Mouse (Mus musculus) CD4-positive, CD25-positive, alpha-beta regulatory T cell, adult 4 months (primary cell): ENCODE measurements around the gene Tln2. TPM values are rescaled to one million over a fixed set of nuclear protein-coding genes. Genes with fewer than 3 reads are reported as not detected.

Experiments
- ATAC-seq: one replicate; pipeline ENCODE4 v1.8.0; 2017
- polyA plus RNA-seq, 2 experiments: library from polyadenylated mRNA; unstranded; fragments of 100-300 nt; shearing (Covaris generic); gene quantifications; one replicate each; pipeline ENCODE4 v1.2.1; 2017

Tln2 gene
- polyA plus RNA-seq, 2 experiments from 2014 or later, result 0.22 TPM; not detected in 1

- ATAC-seq, result no peak
Observed at GRCm38 (mm10) chr9:67476184-67476583, 83.3 kb downstream of the Tln2 start.

DNA sequence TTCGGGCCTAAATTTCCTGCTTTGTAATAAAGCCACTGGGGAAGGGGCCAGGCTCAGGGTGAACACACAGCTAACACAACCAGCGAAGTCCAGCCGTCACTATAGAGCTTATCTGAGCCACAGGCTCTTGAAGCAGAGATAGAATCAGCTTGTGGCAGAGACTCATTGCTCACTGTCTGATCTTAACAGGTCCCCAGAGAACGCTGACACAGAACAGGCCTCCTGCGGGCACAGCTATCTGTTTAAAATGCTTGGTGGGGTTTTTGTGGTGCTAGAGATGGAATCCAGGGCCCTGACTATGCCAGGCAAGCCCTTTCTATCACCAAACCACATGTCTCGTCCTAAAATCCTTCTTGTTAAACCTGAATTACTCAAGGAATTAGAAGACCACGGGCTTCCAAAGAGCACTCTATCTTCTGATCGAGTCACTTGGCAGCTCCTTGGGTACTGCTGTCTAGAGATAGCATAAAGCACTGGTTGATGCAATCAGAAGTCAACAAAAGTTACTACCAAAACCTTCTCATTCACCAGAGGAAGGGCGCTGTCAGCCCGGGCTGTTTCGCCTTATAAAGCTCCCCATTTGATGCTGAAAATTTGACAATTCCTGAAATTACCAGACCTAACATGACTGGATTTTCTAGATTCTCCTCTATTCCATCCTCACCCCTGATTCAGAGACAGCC, 95.9 kb downstream of the Tln2 start:
- ATAC-seq, result no peak

DNA sequence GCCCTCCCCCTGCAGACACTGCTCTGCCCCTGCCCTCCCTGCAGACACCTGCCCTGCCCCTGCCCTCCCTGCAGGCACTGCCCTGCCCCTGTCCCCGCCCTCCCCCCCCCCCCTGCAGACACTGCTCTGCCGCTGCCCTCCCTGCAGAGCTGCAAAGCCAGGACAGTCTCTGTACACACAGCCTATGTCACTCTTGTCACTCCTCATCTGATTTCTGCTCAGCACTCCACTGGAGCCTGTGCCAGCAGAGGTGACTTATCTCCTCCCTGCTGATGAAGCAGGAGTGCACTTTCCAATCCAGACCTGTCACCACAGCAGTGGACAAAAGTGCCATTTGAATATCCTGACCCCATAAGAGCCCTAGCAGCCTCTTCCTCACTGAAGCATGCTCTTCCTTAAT, 118.0 kb downstream of the Tln2 start:
- no peak for ATAC-seq

DNA sequence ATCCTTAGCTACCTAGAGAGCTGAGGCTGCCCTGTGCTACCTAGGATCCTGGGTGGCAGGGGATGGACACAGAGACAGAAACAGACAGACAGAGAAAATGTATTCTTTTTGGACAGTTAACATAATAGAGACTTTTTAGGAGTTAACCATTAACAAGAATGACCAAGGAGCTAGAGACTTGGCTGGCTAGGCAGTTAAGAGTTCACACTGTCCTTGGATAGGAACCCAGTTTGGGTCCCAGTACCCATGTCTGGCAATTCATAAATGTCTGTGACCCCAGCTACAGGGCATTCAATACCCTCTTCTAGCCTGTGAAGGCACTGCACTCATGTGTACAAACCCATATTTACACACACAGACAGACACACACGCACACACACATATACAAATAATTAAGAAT, 122.0 kb downstream of the Tln2 start:
- no peak for ATAC-seq

DNA sequence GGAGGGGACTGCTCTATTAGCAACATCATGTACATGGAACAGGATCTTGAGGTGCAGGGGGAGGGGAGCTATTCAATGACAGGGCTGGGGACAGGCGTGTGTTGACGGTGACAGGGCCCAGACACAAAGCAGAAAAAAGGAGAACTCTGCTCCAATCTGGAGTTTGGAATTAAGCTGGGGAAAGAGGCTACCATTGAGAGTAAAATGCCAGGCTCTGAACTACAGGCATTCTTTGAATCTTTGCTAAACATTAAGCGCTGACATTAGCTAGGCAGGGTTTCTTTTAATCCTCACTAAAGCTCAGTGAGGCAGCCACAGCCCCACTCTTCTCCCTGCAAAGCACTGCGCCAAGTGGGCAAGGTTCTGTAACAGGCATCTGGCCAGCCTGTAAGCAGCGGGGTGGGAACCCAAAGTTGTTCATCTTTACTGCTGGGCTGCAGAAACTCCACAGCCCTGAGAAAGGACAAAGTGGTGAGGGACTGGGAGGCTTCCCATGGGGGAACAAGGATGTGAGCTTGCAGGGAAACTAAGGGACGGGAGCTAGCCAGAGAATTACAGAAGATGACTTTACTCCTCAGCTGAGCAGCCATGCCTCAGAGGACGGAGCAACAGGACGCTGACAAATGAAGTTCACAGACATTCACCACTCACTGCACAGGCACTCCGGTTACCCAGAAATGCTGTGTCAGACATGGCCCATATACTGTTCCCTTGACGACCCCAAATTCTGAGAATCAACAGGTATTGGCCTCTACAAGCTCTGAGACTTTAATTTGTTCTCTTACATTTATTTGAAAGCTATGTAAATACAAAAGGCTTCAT, 124.0 kb downstream of the Tln2 start:
- no peak for ATAC-seq

GRCm38 (mm10) chr9:67429199-67429892, 130.2 kb downstream of the Tln2 start:
- ATAC-seq, result no peak

GRCm38 (mm10) chr9:67428306-67429047, 131.0 kb downstream of the Tln2 start:
- ATAC-seq, result no peak

DNA sequence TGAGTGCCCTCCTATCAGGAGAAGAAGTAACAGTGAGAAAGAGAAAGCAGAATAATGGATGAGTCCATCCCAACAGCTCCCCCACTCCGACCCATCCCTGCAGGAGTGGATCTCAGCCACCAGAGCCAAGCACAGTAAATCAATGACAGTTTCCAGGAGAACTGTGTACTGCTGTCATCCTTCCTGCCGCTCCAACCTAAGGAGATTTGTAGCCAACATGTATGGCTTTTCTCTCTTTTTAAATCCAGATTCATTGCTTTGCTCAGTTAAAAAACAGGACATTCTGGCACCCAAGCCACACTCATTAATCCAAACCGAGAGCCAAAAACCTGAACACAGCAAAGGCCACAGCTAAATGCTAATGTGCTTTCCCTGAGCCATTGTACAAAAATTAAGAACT, 133.2 kb downstream of the Tln2 start:
- no peak for ATAC-seq

DNA sequence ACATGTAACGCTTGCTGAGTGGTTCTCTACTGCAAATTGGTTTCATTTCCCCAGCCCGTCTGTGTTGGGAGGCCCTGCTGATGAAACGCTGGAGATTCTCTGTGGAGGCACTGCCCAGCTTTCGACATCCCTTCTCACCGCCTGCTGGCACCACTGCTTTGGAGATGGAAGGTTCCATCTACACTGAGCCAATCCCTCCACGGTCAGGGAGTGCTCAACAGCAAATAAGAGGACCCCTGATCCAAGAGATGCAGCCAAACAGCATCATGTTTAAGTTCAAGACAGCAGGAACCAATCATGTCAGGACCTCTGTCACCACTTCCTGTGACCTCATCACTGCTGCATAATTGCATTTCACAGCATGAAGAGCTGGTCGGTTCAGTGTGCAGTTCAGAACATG, 135.4 kb downstream of the Tln2 start:
- no peak for ATAC-seq

DNA sequence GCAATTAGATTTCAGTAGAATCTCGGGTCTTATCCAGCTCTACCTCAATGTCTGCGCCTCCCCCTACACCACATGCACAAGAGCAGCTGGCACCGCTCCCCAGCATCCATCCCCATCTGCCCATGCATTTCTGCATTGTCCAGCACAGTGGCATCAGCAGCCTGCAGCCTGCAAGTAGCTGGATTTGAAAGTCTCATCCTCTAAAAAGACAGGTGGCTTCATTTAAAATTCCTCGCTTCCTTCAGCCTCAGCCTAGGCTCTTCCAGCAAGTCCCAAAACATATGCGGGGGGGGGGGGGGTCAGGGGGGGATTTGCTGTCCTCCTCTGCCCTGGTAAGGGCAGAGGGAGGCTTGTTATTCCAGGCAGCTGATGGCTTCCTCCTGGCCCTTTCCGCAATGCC, 141.4 kb downstream of the Tln2 start:
- no peak for ATAC-seq

DNA sequence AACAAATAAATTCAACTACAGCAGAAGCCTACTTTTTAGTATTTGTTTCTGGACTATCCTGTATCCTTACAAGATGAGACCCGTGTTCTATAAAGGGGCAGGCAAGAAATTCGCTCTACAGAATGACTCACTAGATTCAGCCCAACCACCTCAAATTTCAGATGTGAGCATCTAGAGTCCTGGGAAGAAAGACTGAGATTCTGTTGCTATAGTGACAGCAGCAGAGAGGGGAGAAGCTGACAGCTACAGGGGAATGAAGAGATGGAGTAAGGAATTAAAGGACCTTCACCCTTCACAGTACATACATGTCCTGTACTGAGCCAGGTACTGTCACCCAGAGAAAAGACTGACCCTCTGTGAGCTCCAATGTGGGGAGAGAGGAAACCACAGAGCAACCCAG, 148.8 kb downstream of the Tln2 start:
- ATAC-seq, result no peak

DNA sequence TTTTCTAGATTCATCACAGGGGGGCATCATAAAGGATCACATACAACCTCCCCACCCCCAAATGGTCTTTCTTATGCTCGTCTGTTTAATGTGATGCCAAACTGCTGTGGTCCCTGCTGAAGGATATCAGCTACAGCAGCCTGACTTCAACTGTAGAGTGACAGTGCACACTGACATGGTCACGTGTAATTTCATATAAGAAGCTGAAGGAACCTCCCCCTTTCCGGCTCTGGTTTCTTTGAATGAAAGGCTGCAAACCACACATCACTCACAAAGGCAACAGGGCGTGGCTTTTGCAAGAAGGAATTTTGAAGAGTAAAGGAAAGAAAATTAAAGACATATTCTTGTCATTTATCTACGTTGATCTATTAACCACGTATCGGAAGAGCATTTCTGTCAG, 154.8 kb downstream of the Tln2 start:
- ATAC-seq, result no peak

GRCm38 (mm10) chr9:67399563-67399962, 159.9 kb downstream of the Tln2 start:
- ATAC-seq, result no peak

GRCm38 (mm10) chr9:67397756-67398155, 161.7 kb downstream of the Tln2 start:
- ATAC-seq, result no peak

DNA sequence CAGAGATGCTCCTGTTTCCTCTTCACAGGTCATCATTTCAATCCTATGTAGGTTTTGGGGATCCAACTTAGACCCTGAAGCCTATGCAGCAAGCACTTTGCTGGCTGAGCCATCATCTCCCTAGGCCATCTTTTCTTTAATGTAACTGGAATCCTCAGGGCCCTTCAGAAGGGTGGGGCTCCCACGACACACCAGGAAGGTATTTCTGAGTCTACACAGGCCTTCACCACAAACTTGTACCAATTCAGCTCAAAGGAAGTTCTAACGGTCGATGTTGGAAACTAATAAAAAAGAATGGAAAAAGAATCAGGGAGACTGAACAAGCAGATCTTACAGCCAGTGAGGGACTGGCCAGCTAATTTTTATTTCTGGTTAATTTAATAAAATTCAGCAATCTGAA, 163.1 kb downstream of the Tln2 start:
- ATAC-seq, result no peak

DNA sequence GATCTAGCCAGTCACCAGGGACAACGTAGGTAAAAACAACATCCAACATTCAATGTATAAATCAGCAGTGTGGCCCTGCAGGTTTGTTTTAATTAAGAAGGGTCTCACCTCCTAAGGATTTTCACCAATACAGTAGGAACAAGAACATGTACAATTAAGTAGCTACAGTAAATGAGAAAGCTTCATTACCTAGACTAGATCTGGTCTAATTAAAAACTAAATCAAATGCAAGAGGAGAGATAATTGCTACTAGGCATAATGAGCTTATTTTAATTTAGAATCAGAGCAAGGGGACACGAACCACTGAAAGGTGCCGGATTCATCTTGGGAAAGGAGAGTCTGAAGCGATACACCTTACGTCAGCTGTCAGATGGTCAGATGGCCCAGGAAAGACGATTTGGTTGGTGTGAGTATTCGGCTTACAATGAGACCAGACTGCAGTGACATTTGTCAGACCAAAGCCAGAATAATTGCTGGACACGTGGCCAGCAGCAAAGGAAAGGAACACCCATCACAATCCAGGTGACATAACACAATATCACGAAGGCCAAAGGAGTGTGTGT, 175.4 kb downstream of the Tln2 start:
- no peak for ATAC-seq

DNA sequence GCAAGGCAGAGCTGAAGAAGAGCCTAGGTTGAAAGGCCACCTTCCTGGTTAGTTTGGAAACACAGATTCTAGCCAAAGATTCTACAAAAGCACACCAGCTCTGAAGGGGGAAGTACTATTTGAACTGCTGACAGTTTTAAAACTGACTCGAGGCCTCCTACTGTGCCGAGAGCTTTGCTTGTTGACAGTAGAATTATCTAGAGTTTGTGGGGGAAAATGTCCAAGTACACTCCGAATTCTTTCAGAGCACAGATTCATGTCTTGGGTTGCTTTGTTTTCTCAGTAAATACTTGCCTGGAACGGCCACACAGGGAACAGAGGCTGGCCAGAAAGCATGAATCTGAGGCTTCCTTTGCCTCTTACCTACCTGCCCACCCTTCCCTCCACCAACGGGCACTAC, 179.4 kb downstream of the Tln2 start:
- no peak for ATAC-seq

GRCm38 (mm10) chr9:67378772-67379171, 180.7 kb downstream of the Tln2 start:
- ATAC-seq, result no peak

GRCm38 (mm10) chr9:67368078-67368477, 191.4 kb downstream of the Tln2 start:
- no peak for ATAC-seq

- no peak for ATAC-seq
Observed at GRCm38 (mm10) chr9:67362511-67362910, 197.0 kb downstream of the Tln2 start.

DNA sequence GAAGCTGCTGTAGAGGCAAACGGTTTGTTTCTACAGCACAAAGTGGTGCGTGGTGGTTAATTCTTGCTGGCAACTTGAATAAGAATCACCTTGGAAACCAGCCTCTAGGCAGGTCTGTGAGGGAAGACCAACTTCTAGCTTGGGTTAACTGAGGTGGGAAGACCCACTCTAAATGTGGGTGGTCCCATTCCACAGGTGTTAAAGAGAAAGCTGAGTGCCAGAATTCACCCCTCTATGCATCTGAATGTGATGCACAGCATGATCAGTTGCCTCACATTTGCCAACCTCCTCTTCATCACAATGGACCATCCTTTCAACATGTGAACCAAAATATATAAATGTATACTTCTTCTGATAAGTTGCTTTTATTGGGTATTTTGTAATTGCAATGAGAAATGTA, 197.4 kb downstream of the Tln2 start:
- no peak for ATAC-seq

GRCm38 (mm10) chr9:67361511-67361910, 198.0 kb downstream of the Tln2 start:
- no peak for ATAC-seq

DNA sequence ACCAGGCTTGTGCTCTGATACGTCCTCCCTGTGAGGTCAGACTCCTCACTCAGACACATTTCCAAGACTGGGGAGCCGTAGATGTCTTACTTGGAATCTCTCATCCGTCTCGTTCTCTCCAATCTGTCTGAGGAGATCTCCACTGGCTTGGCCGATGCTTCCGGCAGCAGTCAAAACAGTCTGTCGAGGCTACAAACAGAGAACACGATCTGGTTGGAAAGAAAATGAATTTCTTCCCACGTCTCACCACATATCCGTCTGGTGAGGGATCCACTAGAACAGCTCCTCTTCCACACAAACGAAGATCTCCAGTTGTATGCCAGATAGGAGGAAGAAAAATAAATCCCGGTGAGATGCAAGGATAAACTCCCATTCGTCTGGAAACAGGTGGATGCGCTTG, 205.1 kb downstream of the Tln2 start:
- ATAC-seq, result no peak
